Mouse (Mus musculus): ENCODE results near the gene Ctdsp1.

DNA sequence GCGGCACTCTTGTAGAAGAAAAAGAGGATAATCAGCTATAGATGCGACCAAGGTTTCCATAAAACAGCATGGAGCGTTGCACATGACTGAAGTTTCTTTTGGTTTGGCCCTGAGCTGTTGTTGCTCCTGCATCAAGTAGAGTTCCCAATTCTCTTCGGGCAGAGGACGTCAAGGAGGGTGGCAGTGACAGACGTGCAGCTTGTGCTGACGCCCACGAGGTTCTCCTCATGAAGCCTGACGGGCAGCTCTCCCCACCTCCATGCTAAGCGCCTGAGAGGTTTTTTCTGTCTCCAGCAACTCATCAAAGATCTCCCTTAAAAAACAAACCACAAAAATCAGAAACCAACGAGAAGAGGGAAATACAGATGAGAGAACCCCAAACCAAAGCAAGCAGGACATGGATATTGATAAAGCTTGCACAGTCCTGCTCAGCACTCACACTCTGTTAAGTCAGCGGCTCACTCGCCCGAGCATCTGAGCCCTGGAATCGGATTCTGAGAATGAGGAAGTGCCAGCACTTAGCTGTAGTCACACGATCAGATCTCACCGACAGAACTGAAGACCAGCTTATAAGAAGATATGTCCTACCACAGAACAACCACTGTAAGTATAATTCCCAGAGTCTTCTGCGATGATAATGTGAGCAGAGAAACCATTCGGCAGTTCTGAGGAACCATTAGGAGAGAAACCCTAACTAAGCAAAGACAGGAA is 48.0 kb downstream of the Ctdsp1 start:
- TF ChIP-seq CTCF (IDR thresholded peaks at IDR 0.05; ENCODE audit: extremely low read depth, insufficient read depth, insufficient read length, insufficient replicate concordance): no peak
- TF ChIP-seq POLR2A (IDR thresholded peaks at IDR 0.05; ENCODE audit: low read depth, low read length): no peak

All from spleen, adult 2 months (tissue).